Mouse (Mus musculus): ENCODE measurements around the gene Gtse1.

The Gtse1 gene

DNA sequence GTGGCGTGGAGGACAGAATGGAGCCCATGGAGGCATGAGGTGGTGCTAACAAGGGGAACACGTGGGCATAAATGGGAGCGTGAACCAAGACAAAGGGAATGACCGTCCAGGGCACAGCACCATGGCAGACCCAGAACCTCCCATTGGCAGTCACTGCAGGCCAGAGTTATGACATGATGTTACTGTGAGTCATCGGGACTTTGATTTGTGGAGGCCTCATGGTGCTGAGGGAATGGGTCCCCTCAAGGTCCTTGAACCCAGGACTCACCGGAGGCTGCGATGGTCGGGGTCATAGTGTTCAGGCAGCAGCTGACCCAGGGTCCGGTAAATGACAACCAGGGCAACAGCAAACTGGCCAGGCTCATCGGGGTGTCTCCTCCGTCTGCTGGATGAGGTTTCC is 62.3 kb downstream of the Gtse1 start:
- in situ Hi-C loops (cut with MboI, MseI), result no loop called here
